8 mouse cellular contexts compared by ENCODE assay signal in genomic region chr2:32423481-32424331, GRCm38 (mm10). TPM values are rescaled to one million over a fixed set of nuclear protein-coding genes. Genes with fewer than 3 reads are reported as not detected.
DNase-seq lines count a peak whose midpoint lies in the region; ATAC-seq lines count a peak whose summit lies in the region.

No protein-coding gene starts in this region.

- peak overlapping the region; percentile 74 for H3K27ac ChIP-seq in liver, embryonic 12.5 days

- H3K4me1 ChIP-seq in liver, embryonic 12.5 days = peaks cover 68% of the 10 kb centered on the region

- peaks cover 28% of the 10 kb centered on the region for H3K36me3 ChIP-seq in liver, embryonic 12.5 days

- WGBS in liver, embryonic 12.5 days (ENCODE audit: insufficient replicate concordance) = 16% methylated on average over 14 of the region's 14 CpGs

- peak overlapping the region; percentile 44 for H3K4me3 ChIP-seq in liver, embryonic 12.5 days

- DNase-seq in 416B (ENCODE audit: low read depth) = peak; percentile 94
- DNase-seq in Muller cell, postnatal 12 days (ENCODE audit: inconsistent ontology term) = peak; percentile 87
- peak; percentile 38 to 55 for DNase-seq in cerebellum, postnatal 36 days
- peak; percentile 36 for DNase-seq in gastrocnemius, postnatal 10 days
- DNase-seq in hindlimb bud, embryonic 11.5 days (ENCODE audit: extremely low spot score, low read depth, low spot score) = peak; percentile 77
- DNase-seq in B cell, adult 2 months = no peak

- H3K27me3 ChIP-seq in liver, embryonic 12.5 days (replicated peaks) = no peaks in the 10 kb centered on the region

- H3K9me3 ChIP-seq in liver, embryonic 12.5 days (replicated peaks) = no peaks in the 10 kb centered on the region

- peak; percentile 85 for ATAC-seq in liver, embryonic 12.5 days
- ATAC-seq in monocyte, adult 5-6 weeks (replicated peaks; ENCODE audit: insufficient number of reproducible peaks, low FRiP score, low TSS enrichment, poor library complexity, severe bottlenecking) = peak; percentile 90

- H3K4me2 ChIP-seq in liver, embryonic 12.5 days = peak overlapping the region; percentile 70

- peak overlapping the region; percentile 31; the same call in 1 of the 2 replicates for H3K9ac ChIP-seq in liver, embryonic 12.5 days

RNA-seq across cellular contexts. Expression of gene Naif1, which starts 26.6 kb away (rescaled TPM):
- total RNA-seq in gastrocnemius, postnatal 10 days (2021) = 1 to 10 TPM; 3.0 to 3.1 TPM
- polyA plus RNA-seq in liver, embryonic 12.5 days (2016; fragmentation: Nextera tagmentation; extraction: Ambion mirVana) = 2.9 and 3.2 TPM in 2 replicates
- 4.4 to 6.9 TPM (median 6.5 TPM) in 3 replicates for total RNA-seq in monocyte, adult 5-6 weeks (2017)

RNA-seq across cellular contexts. Expression of gene Slc25a25, which starts 27.5 kb away (rescaled TPM):
- total RNA-seq in gastrocnemius, postnatal 10 days (2021) = 10 to 100 TPM; 16.1 to 31.1 TPM
- 11.4 and 11.9 TPM in 2 replicates for polyA plus RNA-seq in liver, embryonic 12.5 days (2016; fragmentation: Nextera tagmentation; extraction: Ambion mirVana)
- 27.4 to 47.7 TPM (median 28.0 TPM) in 3 replicates for total RNA-seq in monocyte, adult 5-6 weeks (2017)

RNA-seq across cellular contexts. Expression of gene Ptges2, which starts 28.0 kb away (rescaled TPM):
- 10 to 100 TPM; 38.1 to 40.7 TPM for total RNA-seq in gastrocnemius, postnatal 10 days (2021)
- 19.3 and 21.1 TPM in 2 replicates for polyA plus RNA-seq in liver, embryonic 12.5 days (2016; fragmentation: Nextera tagmentation; extraction: Ambion mirVana)
- total RNA-seq in monocyte, adult 5-6 weeks (2017) = 2.2 to 7.0 TPM (median 3.6 TPM) in 3 replicates

RNA-seq across cellular contexts. Expression of gene Lcn2, which starts 35.7 kb away (rescaled TPM):
- total RNA-seq in gastrocnemius, postnatal 10 days (2021) = 1 to 10 TPM; 3.5 to 6.7 TPM
- 15.2 and 17.7 TPM in 2 replicates for polyA plus RNA-seq in liver, embryonic 12.5 days (2016; fragmentation: Nextera tagmentation; extraction: Ambion mirVana)
- 1.6 TPM in 1 of 3 replicates, not detected in the others for total RNA-seq in monocyte, adult 5-6 weeks (2017)

RNA-seq across cellular contexts. Expression of gene 1110008P14Rik, which starts 42.0 kb away (rescaled TPM):
- 10 to 100 TPM; 52.6 to 53.7 TPM for total RNA-seq in gastrocnemius, postnatal 10 days (2021)
- 36.2 and 40.6 TPM in 2 replicates for polyA plus RNA-seq in liver, embryonic 12.5 days (2016; fragmentation: Nextera tagmentation; extraction: Ambion mirVana)
- total RNA-seq in monocyte, adult 5-6 weeks (2017) = 9.7 to 24.0 TPM (median 21.3 TPM) in 3 replicates

Comparison
In these comparisons a context has a peak if more than half of its experiments do, and no peak if none do; other contexts are left out.
1. DNase-seq: peak in 416B (single experiment), Muller cell, postnatal 12 days (single experiment), cerebellum, postnatal 36 days (2 of 2), gastrocnemius, postnatal 10 days (single experiment) and hindlimb bud, embryonic 11.5 days (single experiment); none in B cell, adult 2 months (0 of 2).